Mouse (Mus musculus) MEL (cell line): Measurements from ENCODE around the gene Trf.

Experiments used
- MAX ChIP-seq: IDR thresholded peaks from 2 replicates; pipeline ENCODE4 v1.6.1; 2011; ENCODE audit warnings: low read length, improper control_type of control experiment
- NRF1 ChIP-seq: IDR thresholded peaks from 2 replicates; pipeline ENCODE4 v1.6.1; 2014; ENCODE audit warnings: low read depth, mild to moderate bottlenecking, inconsistent platforms, low read length, improper control_type of control experiment, moderate library complexity; ENCODE audit not compliant: poor library complexity, insufficient read depth, severe bottlenecking
- POLR2A ChIP-seq, 2 experiments: IDR thresholded peaks; 2 replicates each; pipeline ENCODE4 v1.6.1; 2011 to 2012; ENCODE audit warnings: low read length in 2 of 2, mild to moderate bottlenecking in 2 of 2, control low read depth in 1 of 2, improper control_type of control experiment in 1 of 2, low read depth in 1 of 2, moderate library complexity in 1 of 2; ENCODE audit not compliant: control insufficient read depth in 1 of 2, insufficient read depth in 1 of 2, poor library complexity in 1 of 2
- USF1 ChIP-seq: IDR thresholded peaks from 2 replicates; pipeline ENCODE4 v1.6.1; 2014; ENCODE audit warnings: low read depth, mild to moderate bottlenecking, inconsistent platforms, low read length, improper control_type of control experiment, moderate library complexity

DNA sequence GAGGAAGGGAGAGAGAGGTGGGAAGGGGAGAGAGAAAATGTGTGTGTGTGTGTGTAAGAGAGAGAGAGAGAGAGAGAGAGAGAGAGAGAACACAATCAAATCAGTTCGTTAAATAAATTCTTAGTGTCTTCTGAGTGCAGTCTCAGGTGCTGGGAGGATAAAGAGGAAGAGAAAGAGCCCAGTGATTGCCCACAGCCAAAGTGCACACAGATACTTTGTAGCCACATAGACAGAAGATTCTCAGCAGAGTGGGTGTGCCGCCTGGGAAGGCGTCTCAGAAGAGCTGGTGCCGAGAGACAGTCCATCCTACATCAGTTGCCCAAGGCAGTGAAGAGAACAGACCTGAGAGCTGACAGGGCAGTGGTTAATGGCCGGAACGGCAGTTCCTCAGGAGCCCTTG is 16.0 kb downstream of the Trf start:
- TF ChIP-seq POLR2A (IDR thresholded peaks at IDR 0.05; ENCODE audit: control insufficient read depth in 1 of 2, insufficient read depth in 1 of 2, low read depth in 1 of 2, low read length in 2 of 2, poor library complexity in 1 of 2) = no peak
- no peak for TF ChIP-seq NRF1
- TF ChIP-seq MAX = no peak
- no peak for TF ChIP-seq USF1
